Mouse (Mus musculus) hindbrain, embryonic 12.5 days (tissue): Measurements from ENCODE around the gene Ncor2. TPM values are rescaled to one million over a fixed set of nuclear protein-coding genes. Genes with fewer than 3 reads are reported as not detected.

ENCODE experiments used
- ATAC-seq: fragments of 200-750 bp; cut with Nextera tagmentation; 2 replicates; pipeline ENCODE4 v1.8.0; 2017; ENCODE audit warnings: moderate TSS enrichment; ENCODE audit not compliant: low FRiP score
- H3K27ac ChIP-seq: fragments of 300-500 bp; sonication (generic); 2 replicates; pipeline ENCODE4 v1.5.1; 2016; ENCODE audit warnings: mild to moderate bottlenecking
- H3K27me3 ChIP-seq: fragments of 300-500 bp; sonication (generic); 2 replicates; pipeline ENCODE4 v1.6.1; 2016; ENCODE audit warnings: mild to moderate bottlenecking
- H3K36me3 ChIP-seq: fragments of 300-500 bp; sonication (generic); 2 replicates; pipeline ENCODE4 v1.6.1; 2016; ENCODE audit warnings: mild to moderate bottlenecking
- H3K4me1 ChIP-seq: fragments of 300-500 bp; sonication (generic); 2 replicates; pipeline ENCODE4 v1.6.1; 2016
- H3K4me2 ChIP-seq: fragments of 300-500 bp; sonication (generic); replicated peaks from 2 replicates; pipeline ENCODE4 v1.6.1; 2016; ENCODE audit warnings: mild to moderate bottlenecking
- H3K4me3 ChIP-seq: fragments of 300-500 bp; sonication (generic); 2 replicates; pipeline ENCODE4 v1.5.1; 2016; ENCODE audit warnings: mild to moderate bottlenecking
- H3K9ac ChIP-seq: fragments of 300-500 bp; sonication (generic); 2 replicates; pipeline ENCODE4 v1.6.1; 2016; ENCODE audit warnings: mild to moderate bottlenecking, moderate library complexity
- H3K9me3 ChIP-seq: fragments of 300-500 bp; sonication (generic); replicated peaks from 2 replicates; pipeline ENCODE4 v1.6.1; 2016; ENCODE audit warnings: mild to moderate bottlenecking
- WGBS: fragments of 180-500 bp; shearing (Covaris S2); methylation state at CpG from one replicate; pipeline ENCODE4 v1.1.7; 2016; 5-methylcytosine and 5-hydroxymethylcytosine counted together
- polyA plus RNA-seq: library from polyadenylated mRNA; unstranded; fragments of >200 nt; fragmentation: Nextera tagmentation; extraction: Ambion mirVana; gene quantifications from 2 replicates; pipeline ENCODE4 v1.2.1, GENCODE M21; 2016

The Ncor2 gene
- polyA plus RNA-seq, 1 experiment from 2014 or later, result 31.0 TPM

DNA sequence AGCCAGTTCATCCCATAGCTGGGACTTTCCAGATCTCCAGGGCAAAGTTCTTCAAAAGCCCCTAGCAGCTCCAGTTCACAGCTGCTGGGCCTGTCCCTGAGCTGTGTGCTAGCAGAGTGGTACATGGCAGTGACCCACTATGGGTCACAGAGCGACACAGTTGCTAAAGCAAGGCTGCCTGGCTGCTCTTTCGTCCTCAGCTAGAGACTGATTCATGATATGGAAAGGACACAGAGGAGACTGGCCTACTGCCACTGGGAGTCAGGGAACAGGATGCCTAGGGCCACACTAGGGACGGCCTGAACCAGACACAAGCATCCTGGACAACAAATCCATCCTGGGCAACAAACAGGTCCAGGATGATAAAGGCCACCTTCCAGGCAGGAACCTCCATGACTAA is 53.8 kb downstream of the Ncor2 start:
- Histone ChIP-seq H3K27ac (peak overlapping the region; percentile 48), H3K4me3 (no peak overlapping the region), H3K36me3 (no peaks in the 10 kb centered on the region), H3K9me3 (no peaks in the 10 kb centered on the region), H3K4me1 (peaks cover 77% of the 10 kb centered on the region), H3K27me3 (no peaks in the 10 kb centered on the region), H3K9ac (no peak overlapping the region), H3K4me2 (no peak overlapping the region)
- no peak for ATAC-seq
- 81% methylated on average over 3 of the region's 3 CpGs for WGBS

- Histone ChIP-seq H3K36me3 (peaks cover 5% of the 10 kb centered on the region), H3K4me3 (no peak overlapping the region), H3K9ac (no peak overlapping the region), H3K27me3 (no peaks in the 10 kb centered on the region), H3K4me1 (peaks cover 71% of the 10 kb centered on the region), H3K9me3 (no peaks in the 10 kb centered on the region), H3K4me2 (no peak overlapping the region), H3K27ac (peak overlapping the region; percentile 48)
- ATAC-seq, result no peak
- WGBS, result 75% methylated on average over 7 of the region's 7 CpGs
These were observed 55.0 kb downstream of the Ncor2 start for GRCm38 (mm10) chr5:125124002-125124401.

DNA sequence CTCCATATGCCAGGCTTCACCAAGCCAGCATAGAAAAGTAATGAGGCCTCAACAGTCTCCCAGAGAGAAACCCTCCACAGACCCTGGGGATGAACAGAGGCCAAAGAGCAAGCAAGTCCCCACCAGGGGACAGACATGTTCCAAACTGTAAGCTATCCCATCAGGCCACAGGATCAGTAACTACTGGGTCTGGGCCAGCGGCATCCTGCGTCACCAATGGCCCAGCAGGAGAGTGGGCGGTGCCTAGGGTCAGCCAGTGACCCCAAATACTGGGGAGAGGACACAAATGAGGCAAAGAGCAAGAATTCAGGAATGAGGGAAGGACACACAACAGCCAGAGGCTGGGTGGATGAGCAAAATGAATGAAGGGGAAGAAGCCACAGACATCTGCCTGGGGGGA is 55.8 kb downstream of the Ncor2 start:
- Histone ChIP-seq H3K4me3 (no peak overlapping the region), H3K4me2 (no peak overlapping the region), H3K9me3 (no peaks in the 10 kb centered on the region), H3K9ac (no peak overlapping the region), H3K4me1 (peaks cover 63% of the 10 kb centered on the region), H3K27me3 (no peaks in the 10 kb centered on the region), H3K36me3 (peaks cover 13% of the 10 kb centered on the region), H3K27ac (peak overlapping the region; percentile 48)
- 0 out of 2 replicates have a peak, but pooled peaks have one; percentile 23 for ATAC-seq
- 24% methylated on average over 3 of the region's 3 CpGs for WGBS

GRCm38 (mm10) chr5:125122546-125122945 is 56.5 kb downstream of the Ncor2 start:
- ATAC-seq, result no peak
- H3K27ac ChIP-seq, result peak overlapping the region; percentile 48; the same call in 1 of the 2 replicates
- no peak overlapping the region for H3K4me3 ChIP-seq
- 86% methylated on average over 7 of the region's 7 CpGs for WGBS
- no peaks in the 10 kb centered on the region for H3K27me3 ChIP-seq
- no peak overlapping the region for H3K9ac ChIP-seq
- peaks cover 61% of the 10 kb centered on the region for H3K4me1 ChIP-seq
- H3K4me2 ChIP-seq, result no peak overlapping the region
- H3K36me3 ChIP-seq, result peaks cover 17% of the 10 kb centered on the region
- no peaks in the 10 kb centered on the region for H3K9me3 ChIP-seq

GRCm38 (mm10) chr5:125122049-125122448 is 57.0 kb downstream of the Ncor2 start:
- peaks cover 59% of the 10 kb centered on the region for H3K4me1 ChIP-seq
- no peak overlapping the region for H3K4me2 ChIP-seq
- H3K36me3 ChIP-seq, result peaks cover 22% of the 10 kb centered on the region
- no peak for ATAC-seq
- H3K4me3 ChIP-seq, result no peak overlapping the region
- H3K27me3 ChIP-seq, result no peaks in the 10 kb centered on the region
- H3K9me3 ChIP-seq, result no peaks in the 10 kb centered on the region
- H3K9ac ChIP-seq, result no peak overlapping the region
- WGBS, result 84% methylated on average over 7 of the region's 7 CpGs
- H3K27ac ChIP-seq, result no peak overlapping the region

DNA sequence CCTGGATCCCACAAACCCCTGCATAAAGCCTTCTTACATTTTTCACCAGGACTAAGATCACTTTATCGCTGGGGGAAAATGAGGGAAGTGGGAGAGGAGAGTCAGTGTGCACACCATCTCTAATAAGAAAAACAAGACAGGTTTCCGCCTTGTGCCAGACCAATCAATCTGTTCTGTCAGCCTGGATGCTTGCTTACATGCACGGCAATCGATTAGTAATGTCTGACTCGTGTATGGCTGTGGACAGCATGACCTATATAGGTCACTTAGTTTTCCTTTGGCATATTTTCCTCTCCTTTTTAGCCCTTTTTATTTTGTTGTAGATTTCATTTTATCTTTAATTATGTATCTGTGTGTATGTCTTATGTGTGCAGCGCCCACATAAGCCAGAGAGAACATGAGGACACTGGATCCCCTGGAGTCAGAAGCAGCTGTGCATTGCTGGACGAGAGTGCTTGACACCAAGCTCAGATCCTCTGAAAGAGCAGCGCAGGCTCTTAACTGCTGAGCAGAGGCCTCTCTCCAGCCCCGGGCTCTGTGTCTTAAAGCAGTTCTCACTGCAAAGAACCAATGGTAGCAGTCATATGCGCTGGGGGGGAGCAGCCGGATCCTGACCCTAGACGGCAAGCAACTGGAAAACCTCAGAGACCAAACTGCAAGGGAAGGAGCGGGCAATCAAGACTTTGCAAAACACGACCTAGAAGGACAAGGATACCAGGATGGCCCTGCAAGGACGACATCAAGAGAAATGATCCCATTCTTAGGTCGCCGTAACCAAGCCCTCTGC is 58.3 kb downstream of the Ncor2 start:
- peaks cover 62% of the 10 kb centered on the region for H3K4me1 ChIP-seq
- H3K27me3 ChIP-seq, result no peaks in the 10 kb centered on the region
- peaks cover 35% of the 10 kb centered on the region for H3K36me3 ChIP-seq
- 74% methylated on average over 17 of the region's 17 CpGs for WGBS
- peak overlapping the region; percentile 64 for H3K27ac ChIP-seq
- H3K9ac ChIP-seq, result no peak overlapping the region
- H3K4me2 ChIP-seq, result no peak overlapping the region
- H3K9me3 ChIP-seq, result no peaks in the 10 kb centered on the region
- no peak overlapping the region for H3K4me3 ChIP-seq
- ATAC-seq, result no peak

DNA sequence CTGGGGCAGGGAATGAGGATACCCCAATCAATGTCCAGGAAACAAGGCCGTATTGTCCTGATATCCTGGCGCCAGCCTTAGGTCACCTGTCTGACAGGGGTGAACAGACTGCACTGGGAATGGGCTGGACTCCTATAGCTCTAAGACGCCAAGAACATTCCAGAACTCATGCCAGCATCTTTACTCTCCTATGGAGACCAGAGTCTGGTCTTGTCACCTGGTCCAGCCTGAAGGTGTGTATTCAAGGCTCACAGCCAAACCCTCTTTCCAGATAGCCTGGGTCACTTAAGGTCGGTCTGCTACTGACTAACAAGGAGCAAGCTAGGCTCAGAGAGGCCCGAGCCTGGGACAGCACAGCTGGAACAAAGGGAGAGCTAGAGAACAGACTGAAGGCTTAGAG is 61.8 kb downstream of the Ncor2 start:
- Histone ChIP-seq H3K27ac (no peak overlapping the region), H3K9me3 (no peaks in the 10 kb centered on the region), H3K4me3 (no peak overlapping the region), H3K9ac (no peak overlapping the region), H3K27me3 (no peaks in the 10 kb centered on the region), H3K36me3 (peaks cover 50% of the 10 kb centered on the region), H3K4me1 (peaks cover 47% of the 10 kb centered on the region), H3K4me2 (no peak overlapping the region)
- no peak for ATAC-seq
- WGBS, result 84% methylated on average over 5 of the region's 5 CpGs

- 37% methylated on average over 5 of the region's 5 CpGs for WGBS
These were observed 66.0 kb downstream of the Ncor2 start for GRCm38 (mm10) chr5:125113029-125113428.

GRCm38 (mm10) chr5:125112588-125112987 is 66.4 kb downstream of the Ncor2 start:
- no peak for ATAC-seq
- Histone ChIP-seq H3K27ac (peak overlapping the region; percentile 77), H3K4me2 (no peak overlapping the region), H3K9me3 (no peaks in the 10 kb centered on the region), H3K4me3 (no peak overlapping the region), H3K4me1 (peaks cover 49% of the 10 kb centered on the region), H3K27me3 (no peaks in the 10 kb centered on the region), H3K36me3 (peaks cover 53% of the 10 kb centered on the region), H3K9ac (no peak overlapping the region)
- WGBS, result 72% methylated on average over 1 of the region's 1 CpGs

More at GRCm38 (mm10) chr5:125113029-125113428, 66.0 kb downstream of the Ncor2 start:
- H3K36me3 ChIP-seq, result peaks cover 51% of the 10 kb centered on the region
- peak overlapping the region; percentile 77 for H3K27ac ChIP-seq
- ATAC-seq, result peak; percentile 75
- H3K4me2 ChIP-seq, result no peak overlapping the region
- no peak overlapping the region for H3K4me3 ChIP-seq
- H3K9ac ChIP-seq, result no peak overlapping the region
- no peaks in the 10 kb centered on the region for H3K9me3 ChIP-seq
- peaks cover 49% of the 10 kb centered on the region for H3K4me1 ChIP-seq
- no peaks in the 10 kb centered on the region for H3K27me3 ChIP-seq

- no peaks in the 10 kb centered on the region for H3K9me3 ChIP-seq
- no peak overlapping the region for H3K4me2 ChIP-seq
- 33% methylated on average over 6 of the region's 6 CpGs for WGBS
- peak; percentile 74 for ATAC-seq
- no peak overlapping the region for H3K4me3 ChIP-seq
- H3K27ac ChIP-seq, result peak overlapping the region; percentile 77
- H3K27me3 ChIP-seq, result no peaks in the 10 kb centered on the region
- H3K9ac ChIP-seq, result peak overlapping the region; percentile 32; the same call in 1 of the 2 replicates
- peaks cover 42% of the 10 kb centered on the region for H3K4me1 ChIP-seq
- peaks cover 42% of the 10 kb centered on the region for H3K36me3 ChIP-seq
These were observed 67.9 kb downstream of the Ncor2 start for GRCm38 (mm10) chr5:125111137-125111536.

DNA sequence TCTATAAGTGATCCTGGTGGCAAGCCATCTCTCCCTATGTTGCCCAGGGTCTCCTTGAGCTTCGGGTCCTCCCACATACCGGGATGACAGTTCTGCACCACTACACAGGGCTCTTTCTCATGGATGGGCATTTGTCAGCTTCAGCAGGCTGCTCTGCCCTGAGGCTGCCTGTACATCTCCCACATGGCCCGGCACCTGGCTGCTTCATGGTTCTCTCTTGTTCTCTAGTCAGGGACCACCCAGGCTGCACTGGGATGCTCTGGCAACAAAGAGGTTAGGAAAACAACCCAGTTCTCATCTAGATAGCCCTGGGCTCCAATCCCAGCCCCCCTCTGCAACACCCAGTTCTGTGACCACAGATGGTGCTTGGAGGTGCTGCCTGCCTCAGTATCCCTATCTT is 68.3 kb downstream of the Ncor2 start:
- WGBS, result 34% methylated on average over 3 of the region's 3 CpGs
- H3K4me2 ChIP-seq, result no peak overlapping the region
- peak overlapping the region; percentile 32; the same call in 1 of the 2 replicates for H3K9ac ChIP-seq

GRCm38 (mm10) chr5:125110196-125110595 is 68.8 kb downstream of the Ncor2 start:
- Histone ChIP-seq H3K4me3 (no peak overlapping the region), H3K27me3 (no peaks in the 10 kb centered on the region), H3K36me3 (peaks cover 42% of the 10 kb centered on the region), H3K4me2 (no peak overlapping the region), H3K27ac (peak overlapping the region; percentile 77), H3K4me1 (peaks cover 42% of the 10 kb centered on the region), H3K9ac (no peak overlapping the region), H3K9me3 (no peaks in the 10 kb centered on the region)
- 60% methylated on average over 8 of the region's 8 CpGs for WGBS
- no peak for ATAC-seq

More for the DNA sequence above, 68.3 kb downstream of the Ncor2 start:
- Histone ChIP-seq H3K4me1 (peaks cover 42% of the 10 kb centered on the region), H3K4me3 (no peak overlapping the region), H3K27me3 (no peaks in the 10 kb centered on the region), H3K9me3 (no peaks in the 10 kb centered on the region), H3K36me3 (peaks cover 42% of the 10 kb centered on the region), H3K27ac (peak overlapping the region; percentile 77)
- peak; percentile 62 for ATAC-seq
